Mouse (Mus musculus): Measurements from ENCODE around the gene Cdc37l1. TPM values are rescaled to one million over a fixed set of nuclear protein-coding genes. Genes with fewer than 3 reads are reported as not detected.

Cdc37l1 gene
- total RNA-seq, 2 experiments from 2014 or later, result 75.1 to 84.3 TPM

GRCm38 (mm10) chr19:29008069-29008706 is 18.0 kb downstream of the Cdc37l1 start:
- no peak for DNase-seq (ENCODE audit: low spot score in 2 of 2)

- DNase-seq (ENCODE audit: low spot score in 2 of 2), result no peak
These were observed 18.9 kb downstream of the Cdc37l1 start for GRCm38 (mm10) chr19:29009046-29009445.

GRCm38 (mm10) chr19:29011355-29011990 is 21.3 kb downstream of the Cdc37l1 start:
- DNase-seq (ENCODE audit: low spot score in 2 of 2), result no peak

GRCm38 (mm10) chr19:29014466-29015055 is 24.4 kb downstream of the Cdc37l1 start:
- no peak for DNase-seq (ENCODE audit: low spot score in 2 of 2)

GRCm38 (mm10) chr19:29015410-29016203 is 25.5 kb downstream of the Cdc37l1 start:
- DNase-seq (ENCODE audit: low spot score in 2 of 2), result no peak

GRCm38 (mm10) chr19:29016204-29016765 is 26.1 kb downstream of the Cdc37l1 start:
- no peak for DNase-seq (ENCODE audit: low spot score in 2 of 2)

- DNase-seq (ENCODE audit: low spot score in 2 of 2), result no peak
These were observed 26.6 kb downstream of the Cdc37l1 start for GRCm38 (mm10) chr19:29016786-29017185.

- no peak for DNase-seq (ENCODE audit: low spot score in 2 of 2)
These were observed 29.5 kb downstream of the Cdc37l1 start for GRCm38 (mm10) chr19:29019647-29020046.

- DNase-seq (ENCODE audit: low spot score in 2 of 2), result no peak
These were observed 31.7 kb downstream of the Cdc37l1 start for GRCm38 (mm10) chr19:29021754-29022345.

- peak; percentile 53 to 57 for DNase-seq (ENCODE audit: low spot score in 2 of 2)
These were observed 34.3 kb downstream of the Cdc37l1 start for GRCm38 (mm10) chr19:29024391-29024947.

- no peak for DNase-seq (ENCODE audit: low spot score in 2 of 2)
These were observed 41.6 kb downstream of the Cdc37l1 start for GRCm38 (mm10) chr19:29031788-29032187.

- no peak for DNase-seq (ENCODE audit: low spot score in 2 of 2)
These were observed 42.5 kb downstream of the Cdc37l1 start for GRCm38 (mm10) chr19:29032662-29033061.

- no peak for DNase-seq (ENCODE audit: low spot score in 2 of 2)
These were observed 46.9 kb downstream of the Cdc37l1 start for GRCm38 (mm10) chr19:29037026-29037425.

- no peak for DNase-seq (ENCODE audit: low spot score in 2 of 2)
These were observed 47.4 kb downstream of the Cdc37l1 start for GRCm38 (mm10) chr19:29037541-29037940.

- DNase-seq (ENCODE audit: low spot score in 2 of 2), result no peak
These were observed 49.2 kb downstream of the Cdc37l1 start for GRCm38 (mm10) chr19:29039334-29039733.

GRCm38 (mm10) chr19:29040206-29040605 is 50.1 kb downstream of the Cdc37l1 start:
- no peak for DNase-seq (ENCODE audit: low spot score in 2 of 2)

- DNase-seq (ENCODE audit: low spot score in 2 of 2), result no peak
These were observed 52.0 kb downstream of the Cdc37l1 start for GRCm38 (mm10) chr19:29042143-29042542.

- DNase-seq (ENCODE audit: low spot score in 2 of 2), result no peak
These were observed 52.5 kb downstream of the Cdc37l1 start for GRCm38 (mm10) chr19:29042647-29043046.

GRCm38 (mm10) chr19:29044353-29044768 is 54.2 kb downstream of the Cdc37l1 start:
- no peak for DNase-seq (ENCODE audit: low spot score in 2 of 2)

GRCm38 (mm10) chr19:29045369-29045768 is 55.2 kb downstream of the Cdc37l1 start:
- DNase-seq (ENCODE audit: low spot score in 2 of 2), result no peak

Measured in layer of hippocampus, postnatal 10 days (tissue).